Mouse (Mus musculus) MEL (cell line): ENCODE data around the gene Rnf114. TPM values are rescaled to one million over a fixed set of nuclear protein-coding genes. Genes with fewer than 3 reads are reported as not detected.

Experiments used
- DNase-seq: peaks from one replicate; pipeline ENCODE4 v3.0.0; 2011; ENCODE audit warnings: low read depth, low spot score
- H3K27ac ChIP-seq: 2 replicates; pipeline ENCODE4 v1.5.1; 2012; ENCODE audit warnings: low read depth, mild to moderate bottlenecking, control low read depth, low read length, moderate library complexity; ENCODE audit not compliant: control insufficient read depth
- H3K27me3 ChIP-seq, 2 experiments: fragments of 150-350 bp in 1 of 2; sonication (generic) in 1 of 2; 2 replicates each; pipeline ENCODE4 v1.6.1; 2012; ENCODE audit warnings: low read length in 2 of 2, mild to moderate bottlenecking in 2 of 2, improper control_type of control experiment in 1 of 2, moderate library complexity in 1 of 2; ENCODE audit not compliant: insufficient read depth in 2 of 2, control insufficient read depth in 1 of 2
- H3K36me3 ChIP-seq, 2 experiments: 2 replicates each; pipeline ENCODE4 v1.6.1; 2012 to 2014; ENCODE audit warnings: low read length in 2 of 2, improper control_type of control experiment in 1 of 2, inconsistent platforms in 1 of 2, mild to moderate bottlenecking in 1 of 2; ENCODE audit not compliant: insufficient read depth in 2 of 2, control insufficient read depth in 1 of 2
- H3K4me1 ChIP-seq, 2 experiments: fragments of 150-350 bp in 1 of 2; sonication (generic) in 1 of 2; 2 replicates each; pipeline ENCODE4 v1.6.1; 2012; ENCODE audit warnings: low read length in 2 of 2, improper control_type of control experiment in 1 of 2, mild to moderate bottlenecking in 1 of 2; ENCODE audit not compliant: insufficient read depth in 2 of 2, control insufficient read depth in 1 of 2
- H3K4me3 ChIP-seq, 2 experiments: fragments of 150-350 bp in 1 of 2; sonication (generic) in 1 of 2; 2 replicates each; pipeline ENCODE4 v1.5.1; 2012; ENCODE audit warnings: low read depth in 2 of 2, low read length in 2 of 2, mild to moderate bottlenecking in 2 of 2, moderate library complexity in 2 of 2, control low read depth in 1 of 2, improper control_type of control experiment in 1 of 2; ENCODE audit not compliant: control insufficient read depth in 1 of 2, insufficient read depth in 1 of 2
- H3K79me2 ChIP-seq: 2 replicates; pipeline ENCODE4 v1.6.1; 2012; ENCODE audit warnings: mild to moderate bottlenecking, low read length, moderate library complexity; ENCODE audit not compliant: control insufficient read depth, poor library complexity, insufficient read depth
- H3K9ac ChIP-seq: 2 replicates; pipeline ENCODE4 v1.6.1; 2012; ENCODE audit warnings: low read depth, mild to moderate bottlenecking, control low read depth, low read length, moderate library complexity; ENCODE audit not compliant: control insufficient read depth, poor library complexity, severe bottlenecking
- H3K9me3 ChIP-seq: fragments of 150-350 bp; sonication (generic); replicated peaks from 2 replicates; pipeline ENCODE4 v1.6.1; 2012; ENCODE audit warnings: mild to moderate bottlenecking, low read length, improper control_type of control experiment, moderate library complexity; ENCODE audit not compliant: insufficient read depth
- CHD1 ChIP-seq: IDR thresholded peaks from 2 replicates; pipeline ENCODE4 v1.6.1; 2012; ENCODE audit warnings: low read depth, mild to moderate bottlenecking, inconsistent platforms, low read length, improper control_type of control experiment
- ELF1 ChIP-seq: IDR thresholded peaks from 2 replicates; pipeline ENCODE4 v1.6.1; 2014; ENCODE audit warnings: low read depth, mild to moderate bottlenecking, inconsistent platforms, low read length, improper control_type of control experiment, moderate library complexity
- ETS1 ChIP-seq: IDR thresholded peaks from 2 replicates; pipeline ENCODE4 v1.6.1; 2012; ENCODE audit warnings: low read depth, mild to moderate bottlenecking, inconsistent platforms, low read length, improper control_type of control experiment, moderate library complexity
- GABPA ChIP-seq: IDR thresholded peaks from 2 replicates; pipeline ENCODE4 v1.6.1; 2012; ENCODE audit warnings: low read depth, mild to moderate bottlenecking, inconsistent platforms, low read length, improper control_type of control experiment, moderate library complexity
- GATA1 ChIP-seq: IDR thresholded peaks from 2 replicates; pipeline ENCODE4 v1.6.1; 2011; ENCODE audit warnings: low read depth, low read length, improper control_type of control experiment
- KAT2A ChIP-seq: conservative IDR thresholded peaks from 2 replicates; pipeline ENCODE4 v1.6.1; 2012; ENCODE audit warnings: low read depth, low read length, improper control_type of control experiment, inconsistent platforms
- MAZ ChIP-seq: IDR thresholded peaks from 2 replicates; pipeline ENCODE4 v1.6.1; 2012; ENCODE audit warnings: low read depth, mild to moderate bottlenecking, inconsistent platforms, low read length, improper control_type of control experiment
- MYC ChIP-seq: IDR thresholded peaks from 2 replicates; pipeline ENCODE4 v1.6.1; 2011; ENCODE audit warnings: low read depth, mild to moderate bottlenecking, low read length, improper control_type of control experiment, moderate library complexity
- NELFE ChIP-seq: IDR thresholded peaks from 2 replicates; pipeline ENCODE4 v1.6.1; 2011; ENCODE audit warnings: low read depth, low read length, improper control_type of control experiment
- POLR2A ChIP-seq, 2 experiments: IDR thresholded peaks; 2 replicates each; pipeline ENCODE4 v1.6.1; 2011 to 2012; ENCODE audit warnings: low read length in 2 of 2, mild to moderate bottlenecking in 2 of 2, control low read depth in 1 of 2, improper control_type of control experiment in 1 of 2, low read depth in 1 of 2, moderate library complexity in 1 of 2; ENCODE audit not compliant: control insufficient read depth in 1 of 2, insufficient read depth in 1 of 2, poor library complexity in 1 of 2
- POLR2AphosphoS2 ChIP-seq: IDR thresholded peaks from 2 replicates; pipeline ENCODE4 v1.6.1; 2011; ENCODE audit warnings: low read length, improper control_type of control experiment
- RAD21 ChIP-seq: IDR thresholded peaks from 2 replicates; pipeline ENCODE4 v1.6.1; 2011; ENCODE audit warnings: mild to moderate bottlenecking, low read depth, low read length, improper control_type of control experiment
- SIN3A ChIP-seq: IDR thresholded peaks from 2 replicates; pipeline ENCODE4 v1.6.1; 2012; ENCODE audit warnings: low read length, improper control_type of control experiment, inconsistent platforms
- TAL1 ChIP-seq: IDR thresholded peaks from 2 replicates; pipeline ENCODE4 v1.6.1; 2012; ENCODE audit warnings: mild to moderate bottlenecking, inconsistent platforms, low read length, moderate library complexity, mixed read lengths
- TCF12 ChIP-seq: IDR thresholded peaks from 2 replicates; pipeline ENCODE4 v1.6.1; 2014; ENCODE audit warnings: low read depth, mild to moderate bottlenecking, inconsistent platforms, low read length, improper control_type of control experiment, moderate library complexity
- UBTF ChIP-seq: IDR thresholded peaks from 2 replicates; pipeline ENCODE4 v1.6.1; 2012; ENCODE audit warnings: low read depth, mild to moderate bottlenecking, inconsistent platforms, low read length, improper control_type of control experiment, moderate library complexity, borderline replicate concordance; ENCODE audit not compliant: insufficient read depth
- USF1 ChIP-seq: IDR thresholded peaks from 2 replicates; pipeline ENCODE4 v1.6.1; 2014; ENCODE audit warnings: low read depth, mild to moderate bottlenecking, inconsistent platforms, low read length, improper control_type of control experiment, moderate library complexity
- USF2 ChIP-seq, 2 experiments: IDR thresholded peaks; 2 replicates each; pipeline ENCODE4 v1.6.1; 2011 to 2012; ENCODE audit warnings: improper control_type of control experiment in 2 of 2, low read length in 2 of 2, borderline replicate concordance in 1 of 2, inconsistent platforms in 1 of 2, low read depth in 1 of 2, mild to moderate bottlenecking in 1 of 2; ENCODE audit not compliant: insufficient read depth in 1 of 2
- ZC3H11A ChIP-seq: IDR thresholded peaks from 2 replicates; pipeline ENCODE4 v1.6.1; 2012; ENCODE audit warnings: low read depth, mild to moderate bottlenecking, inconsistent platforms, low read length, improper control_type of control experiment
- ZMIZ1 ChIP-seq: IDR thresholded peaks from 2 replicates; pipeline ENCODE4 v1.6.1; 2012; ENCODE audit warnings: low read depth, mild to moderate bottlenecking, inconsistent platforms, low read length, improper control_type of control experiment, moderate library complexity
- ZNF384 ChIP-seq: IDR thresholded peaks from 2 replicates; pipeline ENCODE4 v1.6.1; 2012; ENCODE audit warnings: low read depth, mild to moderate bottlenecking, inconsistent platforms, low read length, improper control_type of control experiment
- polyA plus RNA-seq, 2 experiments: library from polyadenylated mRNA; stranded (reverse) in 1 of 2; unstranded in 1 of 2; fragments of >175 nt in 1 of 2; fragments of >200 nt in 1 of 2; gene quantifications; 2 replicates each; pipeline versions ENCODE4 v1.2.1 to v1.2.4; 2012; ENCODE audit warnings: low replicate concordance in 2 of 2, low read depth in 1 of 2; ENCODE audit not compliant: insufficient read length in 2 of 2, insufficient read depth in 1 of 2, missing spikeins in 1 of 2
- total RNA-seq: library from RNA; depleted of rRNA; stranded (reverse); fragments of 300-350 nt; gene quantifications from 2 replicates; pipeline ENCODE4 v1.2.3, GENCODE M21; 2012

The Rnf114 gene
- total and polyA plus RNA-seq, 3 experiments, result 44.0 to 49.2 TPM; not detected in 1

DNA sequence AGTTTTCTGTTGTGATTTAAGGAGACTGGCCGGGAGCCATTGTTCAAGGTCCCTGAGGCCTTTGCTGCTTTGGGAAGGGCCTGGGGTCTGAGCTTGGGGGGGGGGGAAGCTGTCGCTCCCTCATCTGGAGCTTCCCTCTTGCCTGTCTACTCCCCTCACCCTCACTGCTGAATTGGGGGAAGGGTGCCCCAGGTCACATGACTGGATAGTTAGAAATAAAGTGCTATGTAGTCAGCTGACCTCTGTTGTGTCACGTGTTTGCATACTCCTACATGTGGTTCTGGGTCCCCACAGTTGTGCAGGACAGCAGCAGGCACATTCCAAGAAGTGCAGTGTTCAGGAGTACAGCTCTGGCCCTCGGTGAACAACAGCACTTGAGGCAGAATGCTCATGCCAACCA lies 15.7 kb upstream of the Rnf114 start:
- DNase-seq, result no peak
- no peak overlapping the region for H3K4me3 ChIP-seq
- H3K36me3 ChIP-seq, result peaks cover 0 to 1% of the 10 kb centered on the region in 2 experiments; a peak in 1 of 4 replicates
- no peaks in the 10 kb centered on the region for H3K27me3 ChIP-seq
- H3K79me2 ChIP-seq, result no peaks in the 10 kb centered on the region
- no peaks in the 10 kb centered on the region for H3K4me1 ChIP-seq
- no peaks in the 10 kb centered on the region for H3K9me3 ChIP-seq
- H3K27ac ChIP-seq, result no peak overlapping the region
- no peak overlapping the region for H3K9ac ChIP-seq
- TF ChIP-seq RAD21, result no peak
- TF ChIP-seq USF2 (IDR thresholded peaks at IDR 0.05; ENCODE audit: borderline replicate concordance in 1 of 2, insufficient read depth in 1 of 2, low read depth in 1 of 2, low read length in 2 of 2), result 0 out of 4 replicates have a peak, but pooled peaks of 1 of the 2 experiments have one; percentile 18
- peak; percentile 69 for TF ChIP-seq USF1

- no peak for TF ChIP-seq ELF1
- no peak for TF ChIP-seq GABPA
- no peak for TF ChIP-seq ZMIZ1
- TF ChIP-seq POLR2A (IDR thresholded peaks at IDR 0.05; ENCODE audit: control insufficient read depth in 1 of 2, insufficient read depth in 1 of 2, low read depth in 1 of 2, low read length in 2 of 2, poor library complexity in 1 of 2), result 0 out of 4 replicates have a peak, but pooled peaks of 1 of the 2 experiments have one; percentile 26
- TF ChIP-seq POLR2AphosphoS2, result peak; percentile 41
- no peak for TF ChIP-seq UBTF
- TF ChIP-seq, all 39 proteins: peak for 2
- Histone ChIP-seq H3K79me2 (no peaks in the 10 kb centered on the region), H3K9me3 (no peaks in the 10 kb centered on the region), H3K27ac (no peak overlapping the region), H3K36me3 (peaks cover 0 to 1% of the 10 kb centered on the region in 2 experiments; a peak in 1 of 4 replicates), H3K27me3 (no peaks in the 10 kb centered on the region), H3K4me3 (no peak overlapping the region), H3K9ac (no peak overlapping the region), H3K4me1 (no peaks in the 10 kb centered on the region)
- DNase-seq, result peak; percentile 51
These were observed 14.3 kb upstream of the Rnf114 start for GRCm38 (mm10) chr2:167478128-167478527.

GRCm38 (mm10) chr2:167479501-167479900 lies 12.9 kb upstream of the Rnf114 start:
- DNase-seq, result no peak
- H3K27ac ChIP-seq, result no peak overlapping the region
- H3K27me3 ChIP-seq, result no peaks in the 10 kb centered on the region
- no peak overlapping the region for H3K4me3 ChIP-seq
- no peaks in the 10 kb centered on the region for H3K4me1 ChIP-seq
- H3K9me3 ChIP-seq, result no peaks in the 10 kb centered on the region
- no peaks in the 10 kb centered on the region for H3K79me2 ChIP-seq
- no peak overlapping the region for H3K9ac ChIP-seq
- H3K36me3 ChIP-seq, result no peaks in the 10 kb centered on the region; a peak in 1 of 4 replicates
- TF ChIP-seq SIN3A (no peak), ZMIZ1 (no peak), NELFE (no peak), USF2 (IDR thresholded peaks at IDR 0.05; ENCODE audit: borderline replicate concordance in 1 of 2, insufficient read depth in 1 of 2, low read depth in 1 of 2, low read length in 2 of 2) (no peak), GATA1 (no peak), MYC (no peak), TCF12 (no peak), ETS1 (no peak), CHD1 (no peak), KAT2A (no peak), ZC3H11A (no peak), POLR2AphosphoS2 (no peak), TAL1 (no peak), MAZ (no peak), ZNF384 (no peak)
